In the genomic region with DNA sequence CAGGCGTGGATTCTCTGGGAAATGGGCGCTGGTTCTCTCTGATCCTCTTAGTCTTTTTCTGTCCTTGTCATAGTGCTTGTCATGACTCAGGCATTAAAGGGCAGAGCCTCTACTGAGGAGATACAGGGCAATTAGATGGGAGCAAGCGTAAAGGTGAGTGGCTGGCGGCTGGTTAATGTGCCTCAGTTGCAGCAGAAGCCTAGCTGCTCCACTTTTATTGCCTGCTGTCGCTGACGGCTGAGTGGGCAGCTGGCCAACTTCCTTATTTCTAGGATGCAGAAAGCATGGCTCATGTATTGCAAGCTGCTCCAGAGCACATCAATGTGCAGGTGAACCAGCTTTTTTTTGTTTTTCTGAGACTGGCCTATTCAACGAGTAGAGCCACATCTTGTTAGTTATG, we compare ENCODE assay signal across 10 mouse cellular contexts. TPM values are rescaled to one million over a fixed set of nuclear protein-coding genes. Genes with fewer than 3 reads are reported as not detected.
A peak's percentile ranks its signal among the peaks of the same experiment; 100 is the strongest.
DNase-seq lines count a peak whose midpoint lies in the region; ATAC-seq and TF ChIP-seq lines count a peak whose summit lies in the region.
"Had no signal": no experiment of that assay in that cellular context is flagged by ENCODE, and none has a peak within 500 bp of the region (broad histone marks: within the 10 kb centered on the region; RNA-seq: fewer than 3 reads in every experiment).

No protein-coding gene starts in this region.

- H3K27me3 ChIP-seq in forebrain, postnatal 0 days (ENCODE audit: insufficient read depth, low read length) = no peaks in the 10 kb centered on the region
- 0 out of 2 replicates have a peak, but pooled peaks cover 4% of the 10 kb centered on the region for H3K27me3 ChIP-seq in forebrain, embryonic 12.5 days
- H3K27me3 ChIP-seq: heart, embryonic 13.5 days; lung, embryonic 15.5 days had no signal

- H3K9me3 ChIP-seq in forebrain, postnatal 0 days (ENCODE audit: low read length) = no peaks in the 10 kb centered on the region
- H3K9me3 ChIP-seq in forebrain, embryonic 12.5 days = no peaks in the 10 kb centered on the region
- H3K9me3 ChIP-seq: heart, embryonic 13.5 days; lung, embryonic 15.5 days had no signal

- peaks cover 3% of the 10 kb centered on the region; the same call in 1 of the 2 replicates for H3K4me1 ChIP-seq in forebrain, postnatal 0 days (ENCODE audit: insufficient read depth)
- H3K4me1 ChIP-seq in forebrain, embryonic 12.5 days = peaks cover 4% of the 10 kb centered on the region; the same call in 1 of the 2 replicates

- H3K9ac ChIP-seq in forebrain, postnatal 0 days = no peak overlapping the region
- no peak overlapping the region for H3K9ac ChIP-seq in forebrain, embryonic 12.5 days
- H3K9ac ChIP-seq: heart, embryonic 13.5 days; lung, embryonic 15.5 days had no signal

- no peaks in the 10 kb centered on the region for H3K36me3 ChIP-seq in forebrain, postnatal 0 days (ENCODE audit: insufficient read depth)
- H3K36me3 ChIP-seq in forebrain, embryonic 12.5 days (replicated peaks) = no peaks in the 10 kb centered on the region
- H3K36me3 ChIP-seq: heart, embryonic 13.5 days; lung, embryonic 15.5 days had no signal

- WGBS in forebrain, postnatal 0 days = 62% methylated on average over 7 of the region's 7 CpGs
- 84% methylated on average over 7 of the region's 7 CpGs for WGBS in forebrain, embryonic 12.5 days

- peak; percentile 55 for DNase-seq in forebrain, postnatal 0 days
- peak; percentile 50 for DNase-seq in lung, postnatal 14 days
- no peak for DNase-seq in lung, postnatal 25 days (ENCODE audit: low spot score)
- DNase-seq in brain, embryonic 14.5 days (ENCODE audit: low read depth) = peak; percentile 69
- DNase-seq in kidney, postnatal 4 days = peak; percentile 67 to 71
- DNase-seq in heart, adult 8-10 months (ENCODE audit: low spot score) = no peak

- H3K4me2 ChIP-seq in forebrain, postnatal 0 days (ENCODE audit: low read depth) = no peak overlapping the region
- H3K4me2 ChIP-seq in forebrain, embryonic 12.5 days = no peak overlapping the region
- H3K4me2 ChIP-seq: heart, embryonic 13.5 days; lung, embryonic 15.5 days had no signal

- ATAC-seq in forebrain, postnatal 0 days = no peak
- no peak for ATAC-seq in forebrain, embryonic 12.5 days (ENCODE audit: low FRiP score)
- ATAC-seq: hindbrain, embryonic 16.5 days had no signal

- no peak overlapping the region for H3K27ac ChIP-seq in forebrain, postnatal 0 days (ENCODE audit: low read depth, low read length)
- no peak overlapping the region for H3K27ac ChIP-seq in forebrain, embryonic 12.5 days
- H3K27ac ChIP-seq: heart, embryonic 13.5 days; lung, embryonic 15.5 days had no signal

- no peak for TF ChIP-seq CTCF in forebrain, postnatal 0 days (IDR thresholded peaks at IDR 0.05; ENCODE audit: low read depth)
- TF ChIP-seq CTCF in brain, embryonic 14.5 days (IDR thresholded peaks at IDR 0.05; ENCODE audit: borderline replicate concordance, extremely low read depth, insufficient read depth, insufficient read length) = no peak

- H3K4me3 ChIP-seq in forebrain, postnatal 0 days (ENCODE audit: low read depth, low read length) = no peak overlapping the region
- H3K4me3 ChIP-seq in forebrain, embryonic 12.5 days (replicated peaks) = no peak overlapping the region
- H3K4me3 ChIP-seq: heart, embryonic 13.5 days; lung, embryonic 15.5 days had no signal

- no peak for TF ChIP-seq POLR2A in brain, embryonic 14.5 days (IDR thresholded peaks at IDR 0.05; ENCODE audit: borderline replicate concordance, extremely low read depth, insufficient read depth, insufficient read length, poor library complexity, severe bottlenecking)

RNA-seq across cellular contexts. Expression of a gene that starts 5.0 kb away (rescaled TPM):
- total RNA-seq in forebrain, postnatal 0 days (2014; rRNA removed) = 58.9 and 65.0 TPM in 2 replicates
- polyA plus RNA-seq in forebrain, postnatal 0 days (2015; fragmentation: Nextera tagmentation; extraction: Ambion mirVana) = 50.5 and 56.0 TPM in 2 replicates
- 47.0 and 50.0 TPM in 2 replicates for polyA plus RNA-seq in forebrain, embryonic 12.5 days (2016; fragmentation: Nextera tagmentation; extraction: Ambion mirVana)
- 70.9 and 84.3 TPM in 2 replicates for polyA plus RNA-seq in brain, embryonic 14.5 days (2012; rRNA removed)
- total RNA-seq in heart, adult 8-10 months (2022) = 10 to 100 TPM; 13.3 to 16.0 (median 14.8) TPM

RNA-seq across cellular contexts. Expression of a gene that starts 10.3 kb away (rescaled TPM):
- 83.3 and 94.7 TPM in 2 replicates for total RNA-seq in forebrain, postnatal 0 days (2014; rRNA removed)
- polyA plus RNA-seq in forebrain, postnatal 0 days (2015; fragmentation: Nextera tagmentation; extraction: Ambion mirVana) = 111 and 125 TPM in 2 replicates
- polyA plus RNA-seq in forebrain, embryonic 12.5 days (2016; fragmentation: Nextera tagmentation; extraction: Ambion mirVana) = 20.5 and 22.5 TPM in 2 replicates
- polyA plus RNA-seq in brain, embryonic 14.5 days (2012; rRNA removed) = 24.3 and 54.4 TPM in 2 replicates
- 1 to 10 TPM in 3 of 4 experiments, under 1 TPM in 1; 0.78 to 1.7 (median 1.4) TPM for total RNA-seq in heart, adult 8-10 months (2022)

RNA-seq across cellular contexts. Expression of a gene that starts 18.7 kb away (rescaled TPM):
- total RNA-seq in forebrain, postnatal 0 days (2014; rRNA removed) = 115 and 141 TPM in 2 replicates
- 106 and 132 TPM in 2 replicates for polyA plus RNA-seq in forebrain, postnatal 0 days (2015; fragmentation: Nextera tagmentation; extraction: Ambion mirVana)
- 57.4 and 60.9 TPM in 2 replicates for polyA plus RNA-seq in forebrain, embryonic 12.5 days (2016; fragmentation: Nextera tagmentation; extraction: Ambion mirVana)
- polyA plus RNA-seq in brain, embryonic 14.5 days (2012; rRNA removed) = 145 and 205 TPM in 2 replicates
- 10 to 100 TPM; 44.3 to 76.1 (median 66.5) TPM for total RNA-seq in heart, adult 8-10 months (2022)

RNA-seq across cellular contexts. Expression of a gene that starts 24.9 kb away (rescaled TPM):
- total RNA-seq in forebrain, postnatal 0 days (2014; rRNA removed) = 2.0 and 2.2 TPM in 2 replicates
- 2.3 and 2.4 TPM in 2 replicates for polyA plus RNA-seq in forebrain, postnatal 0 days (2015; fragmentation: Nextera tagmentation; extraction: Ambion mirVana)
- 16.9 and 18.8 TPM in 2 replicates for polyA plus RNA-seq in forebrain, embryonic 12.5 days (2016; fragmentation: Nextera tagmentation; extraction: Ambion mirVana)
- polyA plus RNA-seq in brain, embryonic 14.5 days (2012; rRNA removed) = 16.0 and 23.9 TPM in 2 replicates
- total RNA-seq in heart, adult 8-10 months (2022) = under 1 TPM; 0.32 to 0.62 (median 0.44) TPM

RNA-seq across cellular contexts. Expression of a gene that starts 27.0 kb away (rescaled TPM):
- 224 and 297 TPM in 2 replicates for total RNA-seq in forebrain, postnatal 0 days (2014; rRNA removed)
- 304 and 352 TPM in 2 replicates for polyA plus RNA-seq in forebrain, postnatal 0 days (2015; fragmentation: Nextera tagmentation; extraction: Ambion mirVana)
- 397 and 407 TPM in 2 replicates for polyA plus RNA-seq in forebrain, embryonic 12.5 days (2016; fragmentation: Nextera tagmentation; extraction: Ambion mirVana)
- 224 and 284 TPM in 2 replicates for polyA plus RNA-seq in brain, embryonic 14.5 days (2012; rRNA removed)
- 100 to 1,000 TPM; 107 to 115 (median 110) TPM for total RNA-seq in heart, adult 8-10 months (2022)

Comparison
In these comparisons a context has a peak if more than half of its experiments do, and no peak if none do; other contexts are left out.
1. DNase-seq: peak in forebrain, postnatal 0 days (single experiment), lung, postnatal 14 days (single experiment), brain, embryonic 14.5 days (single experiment) and kidney, postnatal 4 days (2 of 2); none in lung, postnatal 25 days (single experiment) and heart, adult 8-10 months (single experiment).